Mouse (Mus musculus) embryonic facial prominence, embryonic 11.5 days (tissue): ENCODE data around the gene Ablim2. TPM values are rescaled to one million over a fixed set of nuclear protein-coding genes. Genes with fewer than 3 reads are reported as not detected.

ENCODE experiments used
- ATAC-seq: fragments of 200-750 bp; cut with Nextera tagmentation; replicated peaks from 2 replicates; pipeline ENCODE4 v1.8.0; 2017; ENCODE audit warnings: low read depth; ENCODE audit not compliant: insufficient number of reproducible peaks, low FRiP score, low TSS enrichment
- DNase-seq: peaks from one replicate; pipeline ENCODE4 v3.0.0-alpha.2; 2015; ENCODE audit warnings: low spot score
- H3K27ac ChIP-seq: fragments of 300-500 bp; sonication (generic); replicated peaks from 2 replicates; pipeline ENCODE4 v1.5.1; 2014; ENCODE audit warnings: mild to moderate bottlenecking, low read depth, low read length, control low read depth
- H3K27me3 ChIP-seq: fragments of 300-500 bp; sonication (generic); 2 replicates; pipeline ENCODE4 v1.6.1; 2014; ENCODE audit warnings: mild to moderate bottlenecking, low read length, moderate library complexity, mixed read lengths; ENCODE audit not compliant: control insufficient read depth, insufficient read depth
- H3K36me3 ChIP-seq: fragments of 300-500 bp; sonication (generic); replicated peaks from 2 replicates; pipeline ENCODE4 v1.6.1; 2014; ENCODE audit warnings: low read depth, mild to moderate bottlenecking, low read length, moderate library complexity, mixed read lengths; ENCODE audit not compliant: control insufficient read depth, insufficient read depth
- H3K4me1 ChIP-seq: fragments of 300-500 bp; sonication (generic); 2 replicates; pipeline ENCODE4 v1.6.1; 2014; ENCODE audit warnings: low read length, mixed read lengths; ENCODE audit not compliant: control insufficient read depth, insufficient read depth
- H3K4me2 ChIP-seq: fragments of 300-500 bp; sonication (generic); 2 replicates; pipeline ENCODE4 v1.6.1; 2014; ENCODE audit warnings: low read depth, mild to moderate bottlenecking, control low read depth, low read length, moderate library complexity
- H3K4me3 ChIP-seq: fragments of 300-500 bp; sonication (generic); 2 replicates; pipeline ENCODE4 v1.5.1; 2014; ENCODE audit warnings: low read depth, low read length, control low read depth
- H3K9ac ChIP-seq: fragments of 300-500 bp; sonication (generic); replicated peaks from 2 replicates; pipeline ENCODE4 v1.6.1; 2014; ENCODE audit warnings: mild to moderate bottlenecking, control low read depth, low read length
- H3K9me3 ChIP-seq: fragments of 300-500 bp; sonication (generic); replicated peaks from 2 replicates; pipeline ENCODE4 v1.6.1; 2016; ENCODE audit warnings: mild to moderate bottlenecking, low read length, inconsistent platforms, mixed read lengths; ENCODE audit not compliant: control insufficient read depth
- WGBS: fragments of 180-500 bp; shearing (Covaris S2); extraction: QIAGEN DNeasy Blood & Tissue Kit; methylation state at CpG from one replicate; pipeline ENCODE4 v1.1.7; 2014; 5-methylcytosine and 5-hydroxymethylcytosine counted together
- polyA plus RNA-seq: library from polyadenylated mRNA; unstranded; fragments of >200 nt; fragmentation: Nextera tagmentation; extraction: Ambion mirVana; gene quantifications from 2 replicates; pipeline ENCODE4 v1.2.1, GENCODE M21; 2014

The Ablim2 gene
- polyA plus RNA-seq, 1 experiment from 2014 or later: 0.55 TPM

- Histone ChIP-seq H3K4me1 (no peaks in the 10 kb centered on the region), H3K9ac (peak overlapping the region; percentile 89), H3K27me3 (no peaks in the 10 kb centered on the region), H3K4me3 (peak overlapping the region; percentile 84), H3K9me3 (no peaks in the 10 kb centered on the region), H3K4me2 (peak overlapping the region; percentile 94), H3K36me3 (no peaks in the 10 kb centered on the region), H3K27ac (peak overlapping the region; percentile 66; the same call in 1 of the 2 replicates)
- ATAC-seq: peak; percentile 32; the same call in 1 of the 2 replicates
- peak; percentile 47 for DNase-seq
- under 1% methylated on average over 21 of the region's 21 CpGs for WGBS
Measured at GRCm38 (mm10) chr5:35893805-35894260, 136.2 kb downstream of the Ablim2 start.

GRCm38 (mm10) chr5:35894295-35895047 lies 136.8 kb downstream of the Ablim2 start:
- H3K27ac ChIP-seq: no peak overlapping the region
- H3K4me2 ChIP-seq: peak overlapping the region; percentile 94
- peak overlapping the region; percentile 89 for H3K9ac ChIP-seq
- peak overlapping the region; percentile 84 for H3K4me3 ChIP-seq
- H3K36me3 ChIP-seq: no peaks in the 10 kb centered on the region
- WGBS: 6% methylated on average over 30 of the region's 30 CpGs
- no peaks in the 10 kb centered on the region for H3K9me3 ChIP-seq
- DNase-seq (peak; percentile 33), ATAC-seq (0 out of 2 replicates have a peak, but pooled peaks have one; percentile 2)
- no peaks in the 10 kb centered on the region for H3K27me3 ChIP-seq
- H3K4me1 ChIP-seq: no peaks in the 10 kb centered on the region

GRCm38 (mm10) chr5:35895926-35896325 lies 138.2 kb downstream of the Ablim2 start:
- Histone ChIP-seq H3K36me3 (no peaks in the 10 kb centered on the region), H3K27ac (no peak overlapping the region), H3K4me3 (no peak overlapping the region), H3K9ac (no peak overlapping the region), H3K27me3 (no peaks in the 10 kb centered on the region), H3K9me3 (no peaks in the 10 kb centered on the region), H3K4me1 (no peaks in the 10 kb centered on the region; the same call in none of the 2 replicates), H3K4me2 (no peak overlapping the region)
- DNase-seq (no peak), ATAC-seq (no peak)
- 84% methylated on average over 4 of the region's 4 CpGs for WGBS

- DNase-seq (no peak), ATAC-seq (no peak)
- Histone ChIP-seq H3K9ac (no peak overlapping the region), H3K9me3 (no peaks in the 10 kb centered on the region), H3K4me3 (no peak overlapping the region), H3K4me2 (no peak overlapping the region), H3K4me1 (no peaks in the 10 kb centered on the region; the same call in none of the 2 replicates), H3K36me3 (no peaks in the 10 kb centered on the region), H3K27me3 (no peaks in the 10 kb centered on the region), H3K27ac (no peak overlapping the region)
- WGBS: 86% methylated on average over 4 of the region's 4 CpGs
Measured at GRCm38 (mm10) chr5:35896556-35896955, 138.9 kb downstream of the Ablim2 start.

- H3K27ac ChIP-seq: no peak overlapping the region
- H3K4me1 ChIP-seq: no peaks in the 10 kb centered on the region; the same call in none of the 2 replicates
- DNase-seq (no peak), ATAC-seq (no peak)
- H3K9me3 ChIP-seq: no peaks in the 10 kb centered on the region
- H3K36me3 ChIP-seq: no peaks in the 10 kb centered on the region
- 83% methylated on average over 4 of the region's 4 CpGs for WGBS
- no peak overlapping the region for H3K9ac ChIP-seq
- H3K4me2 ChIP-seq: no peak overlapping the region
- H3K4me3 ChIP-seq: no peak overlapping the region
- H3K27me3 ChIP-seq: no peaks in the 10 kb centered on the region
Measured at GRCm38 (mm10) chr5:35897147-35897546, 139.5 kb downstream of the Ablim2 start.

- Histone ChIP-seq H3K27ac (no peak overlapping the region), H3K9ac (no peak overlapping the region), H3K36me3 (no peaks in the 10 kb centered on the region), H3K4me2 (no peak overlapping the region), H3K27me3 (no peaks in the 10 kb centered on the region), H3K4me1 (no peaks in the 10 kb centered on the region; the same call in none of the 2 replicates), H3K9me3 (no peaks in the 10 kb centered on the region), H3K4me3 (no peak overlapping the region)
- ATAC-seq (no peak), DNase-seq (no peak)
- 42% methylated on average over 4 of the region's 4 CpGs for WGBS
Measured at GRCm38 (mm10) chr5:35898114-35898513, 140.4 kb downstream of the Ablim2 start.

GRCm38 (mm10) chr5:35898994-35899393 lies 141.3 kb downstream of the Ablim2 start:
- no peak overlapping the region for H3K27ac ChIP-seq
- H3K4me2 ChIP-seq: no peak overlapping the region

More at GRCm38 (mm10) chr5:35898994-35899393, 141.3 kb downstream of the Ablim2 start:
- 88% methylated on average over 3 of the region's 3 CpGs for WGBS
- no peak for DNase-seq
- Histone ChIP-seq H3K9ac (no peak overlapping the region), H3K27me3 (no peaks in the 10 kb centered on the region), H3K4me1 (no peaks in the 10 kb centered on the region; the same call in none of the 2 replicates), H3K36me3 (no peaks in the 10 kb centered on the region), H3K4me3 (no peak overlapping the region), H3K9me3 (no peaks in the 10 kb centered on the region)
- ATAC-seq: no peak
